Mouse (Mus musculus) midbrain, embryonic 16.5 days (tissue): Measurements from ENCODE around the gene Rapgefl1. TPM values are rescaled to one million over a fixed set of nuclear protein-coding genes. Genes with fewer than 3 reads are reported as not detected.

Experiments used
- ATAC-seq: fragments of 200-750 bp; cut with Nextera tagmentation; 2 replicates; pipeline ENCODE4 v1.8.0; 2017; ENCODE audit warnings: moderate TSS enrichment
- H3K27ac ChIP-seq: fragments of 300-500 bp; sonication (generic); 2 replicates; pipeline ENCODE4 v1.5.1; 2014; ENCODE audit warnings: mild to moderate bottlenecking, low read length, mixed read lengths
- H3K27me3 ChIP-seq: fragments of 300-500 bp; sonication (generic); 2 replicates; pipeline ENCODE4 v1.6.1; 2014; ENCODE audit warnings: low read depth, low read length, mixed read lengths; ENCODE audit not compliant: control insufficient read depth, insufficient read depth
- H3K36me3 ChIP-seq: fragments of 300-500 bp; sonication (generic); 2 replicates; pipeline ENCODE4 v1.6.1; 2014; ENCODE audit warnings: mild to moderate bottlenecking, low read length, moderate library complexity, mixed read lengths; ENCODE audit not compliant: control insufficient read depth, insufficient read depth
- H3K4me1 ChIP-seq: fragments of 300-500 bp; sonication (generic); 2 replicates; pipeline ENCODE4 v1.6.1; 2014; ENCODE audit warnings: mild to moderate bottlenecking, low read length, mixed read lengths; ENCODE audit not compliant: control insufficient read depth, insufficient read depth
- H3K4me2 ChIP-seq: fragments of 300-500 bp; sonication (generic); 2 replicates; pipeline ENCODE4 v1.6.1; 2014; ENCODE audit warnings: mild to moderate bottlenecking, low read length, mixed read lengths
- H3K4me3 ChIP-seq: fragments of 300-500 bp; sonication (generic); 2 replicates; pipeline ENCODE4 v1.5.1; 2014; ENCODE audit warnings: low read depth, mild to moderate bottlenecking, low read length, moderate library complexity, mixed read lengths
- H3K9ac ChIP-seq: fragments of 300-500 bp; sonication (generic); 2 replicates; pipeline ENCODE4 v1.6.1; 2014; ENCODE audit warnings: low read depth, low read length, mixed read lengths
- H3K9me3 ChIP-seq: fragments of 300-500 bp; sonication (generic); replicated peaks from 2 replicates; pipeline ENCODE4 v1.6.1; 2014; ENCODE audit warnings: mild to moderate bottlenecking, low read length, mixed read lengths; ENCODE audit not compliant: control insufficient read depth, poor library complexity, severe bottlenecking
- WGBS: fragments of 180-500 bp; shearing (Covaris S2); extraction: QIAGEN DNeasy Blood & Tissue Kit; methylation state at CpG from one replicate; pipeline ENCODE4 v1.1.7; 2014; 5-methylcytosine and 5-hydroxymethylcytosine counted together
- polyA plus RNA-seq: library from polyadenylated mRNA; unstranded; fragments of >200 nt; fragmentation: Nextera tagmentation; extraction: Ambion mirVana; gene quantifications from 2 replicates; pipeline ENCODE4 v1.2.1, GENCODE M21; 2015

Gene Rapgefl1
- polyA plus RNA-seq, 1 experiment from 2014 or later = 10.6 TPM

DNA sequence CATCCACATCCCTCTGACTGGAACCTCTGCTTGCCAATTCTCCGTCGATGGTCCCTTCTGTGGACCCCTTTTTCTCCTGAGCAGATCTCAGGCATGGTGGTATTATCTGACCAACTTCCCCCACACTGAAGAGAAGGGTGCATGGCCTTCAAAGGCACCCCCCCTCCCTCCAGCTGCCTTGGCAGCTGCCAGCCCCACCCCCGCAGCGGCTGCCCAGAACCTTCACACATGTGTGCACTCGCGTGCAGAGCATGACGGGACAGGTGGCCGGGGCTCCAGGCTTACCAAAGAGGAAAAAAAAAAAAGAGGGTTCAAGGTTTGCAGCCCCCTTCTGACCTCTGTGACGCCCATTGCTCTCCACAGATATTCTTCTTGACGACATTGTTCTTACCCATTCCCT is 3.3 kb downstream of the Rapgefl1 start:
- H3K9me3 ChIP-seq = no peaks in the 10 kb centered on the region
- H3K4me3 ChIP-seq = no peak overlapping the region
- WGBS = 60% methylated on average over 10 of the region's 10 CpGs
- no peak overlapping the region for H3K27ac ChIP-seq
- H3K36me3 ChIP-seq = no peaks in the 10 kb centered on the region
- H3K27me3 ChIP-seq = no peaks in the 10 kb centered on the region
- peaks cover 18% of the 10 kb centered on the region; the same call in 1 of the 2 replicates for H3K4me1 ChIP-seq
- H3K4me2 ChIP-seq = no peak overlapping the region
- no peak overlapping the region for H3K9ac ChIP-seq
- no peak for ATAC-seq

DNA sequence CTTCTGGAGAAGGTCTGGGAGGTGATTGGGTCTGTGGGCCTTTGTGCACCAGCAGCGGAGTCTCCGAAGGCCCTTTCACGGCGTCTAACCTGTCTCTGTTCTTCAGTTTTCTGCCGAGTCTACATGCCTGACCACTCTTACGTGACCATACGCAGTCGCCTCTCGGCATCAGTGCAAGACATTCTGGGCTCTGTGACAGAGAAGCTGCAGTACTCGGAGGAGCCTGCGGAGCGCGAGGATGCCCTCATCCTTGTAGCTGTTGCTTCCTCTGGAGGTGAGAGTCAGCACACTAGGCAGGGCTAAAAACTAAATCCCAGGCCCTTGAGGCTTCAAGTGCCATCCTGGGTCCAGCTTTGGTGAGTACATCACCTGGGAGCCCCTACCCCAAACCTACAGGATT is 9.4 kb downstream of the Rapgefl1 start:
- Histone ChIP-seq H3K36me3 (no peaks in the 10 kb centered on the region; the same call in 1 of the 2 replicates), H3K27me3 (no peaks in the 10 kb centered on the region), H3K9me3 (no peaks in the 10 kb centered on the region), H3K27ac (no peak overlapping the region), H3K4me2 (no peak overlapping the region), H3K9ac (no peak overlapping the region), H3K4me1 (peaks cover 9% of the 10 kb centered on the region), H3K4me3 (no peak overlapping the region)
- WGBS = 56% methylated on average over 13 of the region's 13 CpGs
- ATAC-seq = no peak

DNA sequence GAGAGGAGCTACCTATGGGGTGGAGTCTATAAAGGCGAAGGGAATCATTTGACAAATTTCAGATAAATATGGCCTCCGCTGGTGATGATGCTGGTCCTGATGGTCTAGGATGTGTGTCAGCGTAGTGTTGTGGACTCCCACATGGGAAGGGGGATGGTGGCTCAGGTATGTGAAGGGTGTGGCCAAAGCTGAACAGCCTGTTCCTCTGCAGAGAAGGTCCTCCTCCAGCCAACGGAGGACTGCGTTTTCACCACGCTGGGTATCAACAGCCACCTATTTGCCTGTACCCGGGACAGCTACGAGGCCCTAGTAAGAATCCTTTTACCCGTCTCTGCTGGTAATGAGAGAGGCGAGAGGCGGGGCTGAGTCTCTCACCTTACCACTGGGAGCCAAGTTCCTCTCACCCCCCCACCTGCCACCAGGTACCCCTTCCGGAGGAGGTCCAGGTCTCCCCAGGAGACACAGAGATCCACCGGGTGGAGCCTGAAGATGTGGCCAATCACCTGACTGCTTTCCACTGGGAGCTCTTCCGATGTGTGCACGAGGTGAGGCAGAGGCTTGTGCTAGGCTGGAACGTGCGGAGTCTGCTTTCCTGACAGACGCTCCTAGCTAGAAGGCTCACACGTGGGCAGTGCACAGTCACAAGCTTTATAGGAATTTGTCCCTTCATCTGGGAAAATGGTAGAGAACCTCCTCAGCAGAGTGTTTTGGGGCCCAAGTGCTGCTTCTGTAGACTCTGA is 10.4 kb downstream of the Rapgefl1 start:
- H3K4me2 ChIP-seq = no peak overlapping the region
- no peak overlapping the region for H3K4me3 ChIP-seq
- no peak for ATAC-seq
- no peak overlapping the region for H3K27ac ChIP-seq
- 76% methylated on average over 19 of the region's 19 CpGs for WGBS
- no peaks in the 10 kb centered on the region for H3K9me3 ChIP-seq
- no peak overlapping the region for H3K9ac ChIP-seq
- peaks cover 9% of the 10 kb centered on the region for H3K4me1 ChIP-seq
- no peaks in the 10 kb centered on the region; the same call in 1 of the 2 replicates for H3K36me3 ChIP-seq
- H3K27me3 ChIP-seq = no peaks in the 10 kb centered on the region

DNA sequence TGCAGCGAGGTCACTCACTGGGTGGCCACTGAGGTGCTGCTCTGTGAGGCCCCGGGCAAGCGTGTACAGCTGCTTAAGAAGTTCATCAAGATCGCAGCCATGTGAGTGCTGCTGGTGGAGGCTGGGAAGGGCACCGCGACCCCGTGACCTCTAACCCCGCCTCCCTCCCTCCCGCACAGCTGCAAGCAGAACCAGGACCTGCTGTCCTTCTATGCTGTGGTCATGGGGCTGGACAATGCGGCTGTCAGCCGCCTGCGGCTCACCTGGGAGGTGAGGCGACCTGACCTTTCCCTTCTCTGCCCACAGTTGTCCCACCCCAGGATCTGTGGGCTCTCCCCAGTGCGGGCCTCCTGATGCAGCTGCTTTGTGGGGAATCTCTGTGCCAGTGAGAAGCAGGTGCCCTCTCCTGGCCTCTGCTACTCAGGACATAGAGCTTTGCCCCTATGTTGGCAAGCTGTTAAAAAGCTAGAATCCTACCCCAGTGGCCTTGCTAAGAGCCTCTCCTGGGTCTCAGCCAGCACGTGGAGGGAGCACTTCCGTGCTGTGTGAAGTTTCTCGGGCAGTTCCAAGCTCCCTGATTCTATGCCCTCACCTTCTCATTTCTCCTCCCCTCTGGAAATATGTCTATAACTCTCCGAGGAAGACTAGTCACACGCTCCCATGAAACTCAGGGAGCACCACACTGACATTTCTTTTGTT is 12.8 kb downstream of the Rapgefl1 start:
- no peak overlapping the region for H3K4me3 ChIP-seq
- H3K36me3 ChIP-seq = no peaks in the 10 kb centered on the region; the same call in 1 of the 2 replicates
- no peak overlapping the region for H3K9ac ChIP-seq
- H3K4me1 ChIP-seq = peaks cover 9% of the 10 kb centered on the region
- 9% methylated on average over 19 of the region's 19 CpGs for WGBS
- H3K4me2 ChIP-seq = peak overlapping the region; percentile 33; the same call in 1 of the 2 replicates
- ATAC-seq = no peak
- no peaks in the 10 kb centered on the region for H3K27me3 ChIP-seq
- H3K9me3 ChIP-seq = no peaks in the 10 kb centered on the region
- no peak overlapping the region; the same call in 1 of the 2 replicates for H3K27ac ChIP-seq

DNA sequence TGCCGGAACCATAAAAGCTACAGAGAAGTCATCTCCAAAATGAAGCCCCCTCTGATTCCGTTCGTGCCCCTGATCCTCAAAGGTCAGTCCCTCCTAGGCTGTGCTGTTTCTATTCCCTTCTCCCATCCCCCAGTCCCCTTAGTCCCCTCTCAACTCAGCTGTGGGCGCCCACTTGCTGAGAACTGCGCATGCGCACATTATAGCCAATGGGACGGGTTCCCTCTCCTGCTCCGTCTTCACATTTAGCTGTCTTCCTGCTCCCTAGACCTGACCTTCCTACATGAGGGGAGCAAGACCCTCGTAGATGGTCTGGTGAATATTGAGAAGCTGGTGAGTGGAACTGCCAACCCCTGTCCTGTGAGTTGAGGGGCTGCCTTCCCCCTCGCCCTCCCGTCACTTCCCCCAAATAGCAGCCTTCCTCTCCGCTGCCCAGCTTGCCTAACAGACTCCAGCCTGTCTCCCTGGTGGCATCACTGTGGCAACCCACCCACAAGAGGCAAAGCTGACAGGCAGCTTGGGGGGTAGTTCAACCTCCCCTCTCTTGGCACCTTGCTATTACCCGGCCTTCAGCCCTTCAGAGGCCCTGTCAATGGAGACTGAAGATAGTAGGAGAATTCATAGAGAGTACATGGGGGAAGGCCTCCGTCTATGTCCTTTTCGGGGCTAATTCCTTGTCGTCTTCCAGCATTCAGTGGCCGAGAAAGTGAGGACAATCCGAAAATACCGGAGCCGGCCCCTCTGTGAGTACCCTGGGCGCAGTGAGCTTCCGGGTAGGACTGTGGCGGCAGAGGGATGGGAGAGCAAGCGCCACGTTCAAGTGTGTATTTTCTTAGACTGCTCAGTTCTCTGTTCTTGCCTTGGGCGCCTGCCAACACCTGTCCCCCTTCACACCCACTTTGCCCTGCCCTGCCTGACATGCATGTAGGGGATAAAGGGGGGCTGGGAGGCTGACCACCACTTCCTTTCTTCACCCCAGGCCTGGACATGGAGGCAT is 13.8 kb downstream of the Rapgefl1 start:
- ATAC-seq = no peak
- peaks cover 9% of the 10 kb centered on the region for H3K4me1 ChIP-seq
- no peaks in the 10 kb centered on the region for H3K27me3 ChIP-seq
- H3K4me3 ChIP-seq = peak overlapping the region; percentile 8
- 58% methylated on average over 26 of the region's 26 CpGs for WGBS
- no peaks in the 10 kb centered on the region; the same call in 1 of the 2 replicates for H3K36me3 ChIP-seq
- H3K4me2 ChIP-seq = peak overlapping the region; percentile 33
- no peak overlapping the region for H3K27ac ChIP-seq
- no peak overlapping the region for H3K9ac ChIP-seq
- H3K9me3 ChIP-seq = no peaks in the 10 kb centered on the region

DNA sequence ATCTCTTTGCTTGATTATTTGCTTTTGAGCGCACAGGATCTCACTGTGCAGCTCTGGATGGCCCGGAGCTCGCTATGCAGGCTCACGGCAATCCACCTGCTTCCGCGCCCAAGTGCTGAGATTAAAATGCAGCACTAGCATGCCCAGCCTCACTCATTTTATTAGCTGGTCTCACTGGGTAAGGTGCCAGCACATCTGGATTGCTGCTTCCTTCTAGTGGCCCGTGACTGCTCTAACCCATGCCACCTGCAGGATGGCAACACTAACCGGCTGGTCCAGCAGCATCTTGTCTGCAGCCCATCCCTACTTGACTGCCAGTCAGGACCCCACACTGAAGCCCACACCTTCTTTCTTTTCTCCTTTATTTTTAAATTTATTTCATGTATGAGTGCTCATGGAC is 17.5 kb downstream of the Rapgefl1 start:
- Histone ChIP-seq H3K4me1 (peaks cover 8% of the 10 kb centered on the region), H3K36me3 (no peaks in the 10 kb centered on the region; the same call in 1 of the 2 replicates), H3K9me3 (no peaks in the 10 kb centered on the region), H3K4me2 (no peak overlapping the region), H3K9ac (no peak overlapping the region), H3K27ac (no peak overlapping the region), H3K4me3 (no peak overlapping the region), H3K27me3 (no peaks in the 10 kb centered on the region)
- 92% methylated on average over 8 of the region's 8 CpGs for WGBS
- no peak for ATAC-seq

DNA sequence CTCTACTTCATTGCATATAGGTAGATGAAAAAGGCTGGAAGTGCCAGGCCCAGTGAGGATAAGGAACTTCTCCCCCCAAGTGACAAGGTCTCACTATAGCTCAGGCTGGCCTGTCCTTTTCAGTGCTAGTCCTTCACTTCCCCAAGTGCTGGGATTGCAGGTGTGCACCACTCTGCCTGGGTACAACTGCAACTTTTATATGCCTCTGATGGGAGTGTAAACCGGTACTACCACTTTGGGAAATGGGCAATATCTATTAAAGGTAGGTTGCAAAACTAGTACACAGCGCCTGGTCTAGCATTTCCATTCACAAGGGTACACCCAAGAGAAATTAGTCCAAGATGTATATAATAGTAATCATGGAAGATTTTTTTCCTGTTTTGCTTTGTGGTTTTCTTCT is 18.1 kb downstream of the Rapgefl1 start:
- H3K9ac ChIP-seq = no peak overlapping the region
- WGBS = 94% methylated on average over 2 of the region's 2 CpGs
- no peaks in the 10 kb centered on the region for H3K27me3 ChIP-seq
- H3K27ac ChIP-seq = no peak overlapping the region
- no peaks in the 10 kb centered on the region; the same call in 1 of the 2 replicates for H3K36me3 ChIP-seq
- H3K4me3 ChIP-seq = no peak overlapping the region
- no peak overlapping the region for H3K4me2 ChIP-seq
- no peak for ATAC-seq
- H3K4me1 ChIP-seq = peaks cover 2% of the 10 kb centered on the region
- H3K9me3 ChIP-seq = no peaks in the 10 kb centered on the region

DNA sequence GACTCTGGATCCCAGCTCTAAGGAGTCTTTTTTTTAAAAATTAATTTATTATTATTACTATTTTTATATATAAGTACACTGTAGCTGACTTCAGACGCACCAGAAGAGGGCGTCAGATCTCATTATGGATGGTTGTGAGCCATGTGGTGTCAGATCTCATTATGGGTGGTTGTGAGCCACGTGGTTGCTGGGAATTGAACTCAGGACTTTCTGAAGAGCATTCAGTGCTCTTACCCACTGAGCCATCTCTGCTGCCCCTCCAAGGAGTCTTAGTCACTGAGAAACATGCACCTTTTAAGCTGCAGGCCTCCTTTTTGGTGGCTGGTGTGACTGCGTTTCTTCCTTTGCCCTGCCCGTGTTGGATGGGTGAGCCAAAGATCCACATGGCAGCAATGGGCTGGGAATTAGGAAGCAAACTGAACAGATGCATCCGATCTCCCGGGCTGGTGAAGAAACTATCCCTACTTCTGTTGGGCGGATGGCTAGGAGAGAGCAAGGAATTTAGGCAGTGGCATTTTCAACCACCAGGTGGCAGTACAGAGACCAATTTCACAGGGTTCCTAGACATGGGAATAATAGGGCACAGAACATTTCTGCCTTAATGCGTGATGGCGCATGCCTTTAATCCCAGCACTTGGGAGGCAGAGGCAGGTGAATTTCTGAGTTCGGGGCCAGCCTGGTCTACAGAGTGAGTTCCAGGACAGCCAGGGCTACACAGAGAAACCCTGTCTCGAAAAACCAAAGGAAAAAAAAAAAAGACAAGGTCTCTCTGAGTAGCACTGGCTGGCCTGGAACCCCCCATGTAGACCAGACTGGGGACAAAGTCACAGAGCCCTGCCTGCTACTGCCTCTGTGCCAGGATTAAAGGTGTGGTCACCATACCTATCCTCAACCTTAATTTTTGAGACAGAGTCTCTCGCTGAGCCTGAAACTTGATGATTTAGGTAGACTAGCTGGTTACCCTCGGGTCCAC is 22.5 kb downstream of the Rapgefl1 start:
- no peaks in the 10 kb centered on the region for H3K27me3 ChIP-seq
- no peak overlapping the region for H3K9ac ChIP-seq
- H3K9me3 ChIP-seq = no peaks in the 10 kb centered on the region
- no peaks in the 10 kb centered on the region for H3K36me3 ChIP-seq
- ATAC-seq = no peak
- 31% methylated on average over 14 of the region's 14 CpGs for WGBS
- H3K27ac ChIP-seq = no peak overlapping the region
- H3K4me3 ChIP-seq = no peak overlapping the region
- H3K4me1 ChIP-seq = peaks cover 3% of the 10 kb centered on the region; the same call in 1 of the 2 replicates
- H3K4me2 ChIP-seq = no peak overlapping the region
